Mouse (Mus musculus) bone marrow, adult 2 months (tissue): ENCODE measurements at regions not wholly inside any gene's neighbourhood (a gene's known extent, or its start where the extent isn't known, plus 50 kb on each side); places are given as distances from the start of the nearest gene placed in this dataset.

ENCODE experiments used
- H3K27ac ChIP-seq: fragments of 200-500 bp; 2 replicates; pipeline ENCODE4 v1.5.1; 2012; ENCODE audit warnings: low read depth, mild to moderate bottlenecking, control low read depth, inconsistent platforms, low read length; ENCODE audit not compliant: control insufficient read depth, poor library complexity, insufficient read depth
- H3K4me1 ChIP-seq: fragments of 200-500 bp; 2 replicates; pipeline ENCODE4 v1.6.1; 2011; ENCODE audit warnings: low read length; ENCODE audit not compliant: control insufficient read depth, insufficient read depth
- H3K4me3 ChIP-seq: fragments of 200-500 bp; replicated peaks from 2 replicates; pipeline ENCODE3; 2011; ENCODE audit warnings: mild to moderate bottlenecking, low read depth, low read length, control low read depth; ENCODE audit not compliant: control insufficient read depth
- CTCF ChIP-seq: fragments of 200-500 bp; IDR thresholded peaks from 2 replicates; pipeline ENCODE4 v1.5.1; 2011; ENCODE audit warnings: low read length, control low read depth; ENCODE audit not compliant: control insufficient read depth, insufficient read depth
- POLR2A ChIP-seq: fragments of 200-500 bp; IDR thresholded peaks from 2 replicates; pipeline ENCODE4 v1.6.1; 2011; ENCODE audit warnings: low read depth, mild to moderate bottlenecking, control low read depth, low read length, borderline replicate concordance; ENCODE audit not compliant: control insufficient read depth
- WGBS: fragments of 180-500 bp; shearing (Covaris S2); methylation state at CpG from one replicate; pipeline ENCODE4 v1.1.7; 2018; 5-methylcytosine and 5-hydroxymethylcytosine counted together

DNA sequence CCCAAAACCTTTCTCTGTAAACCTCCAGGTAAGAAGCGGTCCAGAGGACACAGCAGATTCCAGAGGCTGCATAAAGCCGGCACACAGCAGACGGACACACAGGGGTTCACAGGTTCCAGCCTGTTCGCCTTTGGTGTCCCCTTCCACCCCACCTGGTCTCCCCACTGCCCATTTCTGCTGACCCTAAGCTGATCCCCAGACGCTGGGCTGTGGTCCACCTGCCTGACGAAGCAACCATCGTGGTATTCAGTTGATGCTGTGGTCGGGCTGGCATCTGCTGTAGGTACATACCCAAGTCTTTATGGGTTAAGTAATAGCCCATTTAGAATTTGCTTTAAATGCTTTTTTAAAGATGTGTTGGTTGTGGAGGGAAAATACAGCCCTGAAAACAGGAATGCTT, 78.4 kb upstream of the Errfi1 start:
- TF ChIP-seq POLR2A, result no peak
- TF ChIP-seq CTCF, result no peak
- no peaks in the 10 kb centered on the region for H3K4me1 ChIP-seq
- no peak overlapping the region for H3K4me3 ChIP-seq
- H3K27ac ChIP-seq, result no peak overlapping the region
- 82% methylated on average over 8 of the region's 8 CpGs for WGBS

DNA sequence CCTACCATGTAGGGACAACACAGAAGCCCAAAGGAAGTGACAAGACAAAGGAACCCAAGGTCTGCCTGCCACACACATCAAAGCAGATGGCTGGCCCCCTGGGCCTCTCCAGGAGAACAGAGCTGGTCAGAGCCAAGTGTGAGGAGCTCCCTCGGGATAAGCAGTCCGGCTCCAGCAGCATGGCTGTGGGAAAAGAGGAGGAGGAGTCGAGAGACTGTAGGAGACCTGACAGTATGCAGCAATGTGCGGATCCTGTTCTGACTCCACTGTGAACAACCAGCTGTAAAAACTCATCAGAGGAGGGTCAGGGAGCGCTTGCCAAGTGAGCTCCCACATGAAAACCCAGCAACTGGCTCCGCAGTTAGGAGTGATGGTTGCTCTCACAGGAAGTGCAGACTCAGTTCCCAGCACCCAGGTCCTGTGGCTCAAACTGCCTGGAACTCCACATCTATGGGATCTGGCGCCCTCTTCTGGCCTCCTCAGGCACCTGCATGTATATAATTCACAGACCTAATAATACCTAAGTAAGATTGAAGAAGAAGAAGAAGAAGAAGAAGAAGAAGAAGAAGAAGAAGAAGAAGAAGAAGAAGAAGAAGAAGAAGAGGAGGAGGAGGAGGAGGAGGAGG, 79.3 kb upstream of the Errfi1 start:
- WGBS, result 78% methylated on average over 7 of the region's 7 CpGs
- H3K4me3 ChIP-seq, result no peak overlapping the region
- no peak overlapping the region for H3K27ac ChIP-seq
- H3K4me1 ChIP-seq, result no peaks in the 10 kb centered on the region
- TF ChIP-seq POLR2A, result no peak
- TF ChIP-seq CTCF, result peak; percentile 42; the same call in 1 of the 2 replicates

DNA sequence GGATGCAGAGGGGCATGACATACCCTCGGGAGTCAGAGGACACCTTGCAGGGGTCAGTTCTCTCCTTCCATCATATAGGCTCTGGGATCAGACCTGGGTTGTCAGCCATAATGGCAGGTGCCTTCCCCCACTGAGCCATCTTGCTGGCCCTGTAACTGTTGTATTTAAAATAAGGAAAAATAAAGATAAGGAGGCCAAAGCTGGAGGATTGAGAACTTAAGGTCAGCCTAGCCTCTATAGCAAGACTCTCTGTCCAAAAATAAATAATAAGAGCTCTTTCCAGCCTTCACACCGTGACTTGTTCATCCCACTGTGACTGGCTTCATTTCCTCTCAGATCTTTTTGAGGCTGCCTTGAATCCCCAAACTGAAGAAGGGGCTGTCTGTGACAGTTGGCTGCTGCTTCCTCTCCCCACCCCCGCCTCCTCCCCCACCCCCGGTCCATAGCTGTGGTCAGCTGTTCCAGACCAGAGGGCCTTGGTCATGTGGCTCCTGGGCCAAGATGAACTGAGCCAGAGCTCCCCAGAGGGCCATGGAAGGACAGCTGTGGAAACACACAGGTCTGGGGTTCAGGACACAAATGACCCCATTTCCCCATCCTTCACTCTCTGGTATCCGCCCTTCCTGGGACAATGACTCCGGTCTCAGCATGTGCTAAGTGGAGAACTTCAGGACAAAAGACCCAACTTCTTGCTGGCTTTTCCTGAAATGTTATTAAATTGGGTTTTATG, 81.6 kb upstream of the Errfi1 start:
- 56% methylated on average over 6 of the region's 6 CpGs for WGBS
- H3K4me1 ChIP-seq, result no peaks in the 10 kb centered on the region

DNA sequence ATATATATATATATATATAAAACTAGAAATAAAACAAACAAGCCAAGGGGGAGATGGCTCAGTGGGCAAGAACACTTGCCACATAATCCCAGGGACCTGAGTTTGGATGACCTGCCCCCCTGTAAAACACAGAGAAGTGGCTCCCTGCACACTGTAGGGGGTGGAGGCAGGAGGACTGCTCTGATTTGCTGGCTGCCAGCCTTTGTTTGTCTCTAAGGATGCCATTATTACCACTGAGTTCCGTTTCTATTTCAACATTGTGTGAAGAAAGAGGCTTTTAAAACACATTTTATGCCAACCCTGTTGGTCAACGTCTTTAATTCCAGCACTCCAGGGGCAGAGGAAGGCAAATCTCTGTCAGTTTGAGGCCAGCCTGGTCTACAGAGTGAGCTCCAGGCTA, 82.2 kb upstream of the Errfi1 start:
- 40% methylated on average over 2 of the region's 2 CpGs for WGBS
- Histone ChIP-seq H3K4me3 (no peak overlapping the region), H3K4me1 (no peaks in the 10 kb centered on the region), H3K27ac (no peak overlapping the region)
- TF ChIP-seq CTCF (no peak), POLR2A (no peak)

More for the DNA sequence above, 81.6 kb upstream of the Errfi1 start:
- Histone ChIP-seq H3K27ac (no peak overlapping the region), H3K4me3 (no peak overlapping the region)
- no peak for TF ChIP-seq CTCF
- no peak for TF ChIP-seq POLR2A

DNA sequence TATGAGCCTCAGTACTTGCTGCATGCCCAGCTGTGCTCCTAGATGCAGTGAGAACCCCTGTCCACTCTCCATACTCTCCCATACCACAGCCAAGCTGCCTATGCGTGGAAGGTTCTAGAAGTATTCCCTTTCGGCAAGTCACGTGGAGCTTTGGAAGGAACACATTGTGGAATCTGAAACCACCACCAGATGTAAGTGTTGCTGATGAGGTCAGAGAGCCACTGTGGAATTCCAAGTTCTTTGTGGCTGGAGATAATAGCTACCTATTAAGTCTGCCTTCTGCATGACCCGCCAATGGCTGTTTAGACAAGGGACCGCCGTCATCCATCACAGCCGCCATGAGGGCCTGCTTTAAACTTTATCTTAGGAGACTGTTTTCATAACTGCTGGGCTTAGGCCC, 84.7 kb upstream of the Errfi1 start:
- 80% methylated on average over 7 of the region's 7 CpGs for WGBS
- H3K4me1 ChIP-seq, result no peaks in the 10 kb centered on the region
- H3K27ac ChIP-seq, result no peak overlapping the region
- H3K4me3 ChIP-seq, result no peak overlapping the region
- TF ChIP-seq POLR2A, result no peak
- TF ChIP-seq CTCF, result no peak

DNA sequence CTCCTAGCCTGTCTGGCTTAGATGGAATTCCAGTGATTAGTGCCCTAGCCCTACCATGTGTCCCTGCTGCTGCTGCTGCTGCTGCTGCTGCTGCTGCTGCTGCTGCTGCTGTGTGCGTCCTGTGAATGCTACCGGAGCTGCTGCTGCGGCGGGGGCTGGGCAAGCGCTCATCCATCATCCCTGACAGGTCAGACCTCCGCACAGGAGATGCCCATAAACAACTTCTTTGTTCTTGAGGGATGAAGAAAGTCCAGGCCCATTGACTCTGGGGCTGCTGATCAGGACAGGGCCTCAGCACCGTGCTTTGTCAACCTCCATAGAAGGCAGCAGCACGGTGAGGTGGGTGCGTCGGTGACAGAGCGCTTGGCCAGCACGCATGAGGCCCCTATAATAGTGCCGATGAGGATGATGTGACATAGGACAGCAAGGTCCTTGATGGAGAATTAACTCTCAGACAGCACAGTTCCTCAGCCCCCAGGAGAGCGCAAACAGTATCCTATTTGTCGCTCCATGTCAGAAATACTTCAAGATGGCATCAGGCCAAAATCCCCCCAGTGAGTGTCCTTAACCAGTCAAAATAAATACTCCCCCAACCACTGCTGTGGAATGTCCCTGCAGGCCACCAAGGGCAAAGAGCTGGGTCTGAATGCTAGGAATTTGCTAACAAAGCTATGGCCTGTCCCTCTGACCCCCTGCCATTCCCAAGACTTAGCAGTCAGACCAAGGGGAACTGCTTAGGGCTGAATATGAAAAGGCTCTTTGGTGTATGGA, 95.1 kb upstream of the Errfi1 start:
- no peak overlapping the region for H3K27ac ChIP-seq
- no peak overlapping the region for H3K4me3 ChIP-seq
- WGBS, result 42% methylated on average over 15 of the region's 15 CpGs
- H3K4me1 ChIP-seq, result no peaks in the 10 kb centered on the region; the same call in 1 of the 2 replicates
- TF ChIP-seq CTCF, result no peak

DNA sequence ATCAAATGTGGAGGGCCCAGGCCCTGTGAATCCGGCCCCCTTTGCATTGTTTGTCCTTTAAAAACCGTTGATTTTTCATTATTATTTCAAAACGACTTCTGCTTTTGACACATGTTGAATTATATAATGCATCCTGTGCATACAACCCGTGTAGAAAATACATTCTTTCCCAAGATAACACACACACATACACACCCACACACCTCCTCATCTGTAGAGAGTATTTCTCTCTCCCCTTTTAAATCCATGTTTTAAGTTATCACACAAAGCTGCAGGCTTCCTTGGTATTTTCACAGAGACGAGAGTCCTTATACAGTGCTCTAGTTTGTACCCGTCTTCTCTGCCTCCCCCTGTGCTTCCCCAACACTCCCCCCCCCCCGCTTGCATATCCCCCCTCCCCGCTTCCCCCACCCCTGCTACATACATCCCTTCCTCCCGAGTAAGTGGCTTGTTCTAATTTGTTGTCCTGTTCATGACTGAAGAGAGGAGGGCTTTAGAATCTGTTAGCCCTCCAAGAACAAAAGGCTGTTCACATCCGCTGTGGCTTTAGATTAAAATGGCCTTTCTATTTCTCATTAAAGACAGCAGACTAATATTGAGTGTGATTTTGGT, 95.8 kb upstream of the Errfi1 start:
- 20% methylated on average over 10 of the region's 10 CpGs for WGBS
- no peak for TF ChIP-seq POLR2A
- no peak for TF ChIP-seq CTCF
- Histone ChIP-seq H3K4me1 (no peaks in the 10 kb centered on the region; the same call in 1 of the 2 replicates), H3K27ac (no peak overlapping the region), H3K4me3 (no peak overlapping the region)

DNA sequence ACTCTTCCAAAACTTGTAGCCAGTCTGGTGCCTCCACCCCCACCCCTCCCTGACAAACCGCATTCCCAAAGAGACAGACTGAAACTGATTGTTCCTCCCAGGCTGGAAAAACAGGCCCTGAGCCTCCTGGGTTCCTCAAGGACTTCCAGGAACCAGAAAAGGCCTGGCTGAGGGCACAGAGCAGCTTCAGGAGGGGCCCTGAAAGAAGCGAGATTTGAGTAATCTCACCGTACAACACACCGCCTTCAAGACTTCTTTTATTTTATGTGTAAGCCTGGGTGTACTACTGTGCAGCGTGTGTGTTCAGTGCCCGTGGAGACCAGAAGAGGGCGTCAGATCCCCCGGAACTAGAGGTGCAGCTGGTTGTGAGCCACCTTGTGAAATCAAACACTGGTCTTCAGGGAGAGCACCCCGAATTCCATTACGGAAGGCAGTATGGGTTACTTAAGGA, 96.4 kb upstream of the Errfi1 start:
- 51% methylated on average over 10 of the region's 10 CpGs for WGBS

More for the DNA sequence above, 96.4 kb upstream of the Errfi1 start:
- Histone ChIP-seq H3K27ac (no peak overlapping the region), H3K4me1 (no peaks in the 10 kb centered on the region; the same call in 1 of the 2 replicates), H3K4me3 (no peak overlapping the region)
- TF ChIP-seq POLR2A (no peak), CTCF (peak; percentile 29; the same call in 1 of the 2 replicates)
